Mouse (Mus musculus): ENCODE data around the gene Fut8. TPM values are rescaled to one million over a fixed set of nuclear protein-coding genes. Genes with fewer than 3 reads are reported as not detected.

Fut8 gene
- polyA plus RNA-seq, 1 experiment from 2014 or later: 64.6 TPM

- H3K9ac ChIP-seq (ENCODE audit: low read depth, low read length): no peak overlapping the region
- no peaks in the 10 kb centered on the region for H3K4me1 ChIP-seq (ENCODE audit: control insufficient read depth, insufficient read depth, low read depth, low read length)
- H3K27me3 ChIP-seq (replicated peaks; ENCODE audit: control insufficient read depth, insufficient read depth, low read length): no peaks in the 10 kb centered on the region
- no peak for ATAC-seq
- WGBS: 70% methylated on average over 4 of the region's 4 CpGs
- H3K27ac ChIP-seq (ENCODE audit: low read depth, low read length): no peak overlapping the region
- H3K36me3 ChIP-seq (ENCODE audit: control insufficient read depth, insufficient read depth, low read length): no peaks in the 10 kb centered on the region
- no peak overlapping the region for H3K4me3 ChIP-seq (ENCODE audit: low read length)
- no peaks in the 10 kb centered on the region for H3K9me3 ChIP-seq (ENCODE audit: control insufficient read depth, low read length)
- no peak overlapping the region for H3K4me2 ChIP-seq (ENCODE audit: low read length)
These were observed 54.7 kb downstream of the Fut8 start for GRCm38 (mm10) chr12:77292375-77293258.

GRCm38 (mm10) chr12:77296119-77296518 lies 58.2 kb downstream of the Fut8 start:
- Histone ChIP-seq H3K9ac (ENCODE audit: low read depth, low read length) (no peak overlapping the region), H3K27ac (ENCODE audit: low read depth, low read length) (no peak overlapping the region), H3K4me3 (ENCODE audit: low read length) (no peak overlapping the region), H3K4me2 (ENCODE audit: low read length) (no peak overlapping the region), H3K36me3 (ENCODE audit: control insufficient read depth, insufficient read depth, low read length) (no peaks in the 10 kb centered on the region), H3K4me1 (ENCODE audit: control insufficient read depth, insufficient read depth, low read depth, low read length) (no peaks in the 10 kb centered on the region), H3K9me3 (ENCODE audit: control insufficient read depth, low read length) (no peaks in the 10 kb centered on the region), H3K27me3 (replicated peaks; ENCODE audit: control insufficient read depth, insufficient read depth, low read length) (no peaks in the 10 kb centered on the region)
- no peak for ATAC-seq
- WGBS: 79% methylated on average over 1 of the region's 1 CpGs

- ATAC-seq: no peak
- WGBS: 91% methylated on average over 4 of the region's 4 CpGs
- H3K4me3 ChIP-seq (ENCODE audit: low read length): no peak overlapping the region
- no peak overlapping the region for H3K4me2 ChIP-seq (ENCODE audit: low read length)
- H3K9me3 ChIP-seq (ENCODE audit: control insufficient read depth, low read length): no peaks in the 10 kb centered on the region
- H3K36me3 ChIP-seq (ENCODE audit: control insufficient read depth, insufficient read depth, low read length): no peaks in the 10 kb centered on the region
- H3K9ac ChIP-seq (ENCODE audit: low read depth, low read length): no peak overlapping the region
- H3K4me1 ChIP-seq (ENCODE audit: control insufficient read depth, insufficient read depth, low read depth, low read length): no peaks in the 10 kb centered on the region
- no peaks in the 10 kb centered on the region for H3K27me3 ChIP-seq (replicated peaks; ENCODE audit: control insufficient read depth, insufficient read depth, low read length)
- H3K27ac ChIP-seq (ENCODE audit: low read depth, low read length): no peak overlapping the region
These were observed 59.2 kb downstream of the Fut8 start for GRCm38 (mm10) chr12:77297114-77297513.

- Histone ChIP-seq H3K4me3 (ENCODE audit: low read length) (no peak overlapping the region), H3K36me3 (ENCODE audit: control insufficient read depth, insufficient read depth, low read length) (no peaks in the 10 kb centered on the region), H3K4me1 (ENCODE audit: control insufficient read depth, insufficient read depth, low read depth, low read length) (no peaks in the 10 kb centered on the region), H3K4me2 (ENCODE audit: low read length) (no peak overlapping the region), H3K9me3 (ENCODE audit: control insufficient read depth, low read length) (no peaks in the 10 kb centered on the region), H3K9ac (ENCODE audit: low read depth, low read length) (no peak overlapping the region), H3K27me3 (replicated peaks; ENCODE audit: control insufficient read depth, insufficient read depth, low read length) (no peaks in the 10 kb centered on the region), H3K27ac (ENCODE audit: low read depth, low read length) (no peak overlapping the region)
- no peak for ATAC-seq
- 87% methylated on average over 2 of the region's 2 CpGs for WGBS
These were observed 59.9 kb downstream of the Fut8 start for GRCm38 (mm10) chr12:77297858-77298257.

- no peak overlapping the region for H3K4me2 ChIP-seq (ENCODE audit: low read length)
- H3K36me3 ChIP-seq (ENCODE audit: control insufficient read depth, insufficient read depth, low read length): no peaks in the 10 kb centered on the region
- no peaks in the 10 kb centered on the region for H3K4me1 ChIP-seq (ENCODE audit: control insufficient read depth, insufficient read depth, low read depth, low read length)
- no peaks in the 10 kb centered on the region for H3K27me3 ChIP-seq (replicated peaks; ENCODE audit: control insufficient read depth, insufficient read depth, low read length)
- H3K9me3 ChIP-seq (ENCODE audit: control insufficient read depth, low read length): no peaks in the 10 kb centered on the region
- no peak overlapping the region for H3K4me3 ChIP-seq (ENCODE audit: low read length)
- no peak for ATAC-seq
- H3K27ac ChIP-seq (ENCODE audit: low read depth, low read length): no peak overlapping the region
- WGBS: 96% methylated on average over 1 of the region's 1 CpGs
- no peak overlapping the region for H3K9ac ChIP-seq (ENCODE audit: low read depth, low read length)
These were observed 64.1 kb downstream of the Fut8 start for GRCm38 (mm10) chr12:77302011-77302410.

- no peak for ATAC-seq
- no peak overlapping the region for H3K4me2 ChIP-seq (ENCODE audit: low read length)
- no peaks in the 10 kb centered on the region for H3K36me3 ChIP-seq (ENCODE audit: control insufficient read depth, insufficient read depth, low read length)
- H3K27me3 ChIP-seq (replicated peaks; ENCODE audit: control insufficient read depth, insufficient read depth, low read length): no peaks in the 10 kb centered on the region
- H3K9me3 ChIP-seq (ENCODE audit: control insufficient read depth, low read length): no peaks in the 10 kb centered on the region
- no peak overlapping the region for H3K27ac ChIP-seq (ENCODE audit: low read depth, low read length)
- H3K4me3 ChIP-seq (ENCODE audit: low read length): no peak overlapping the region
- H3K9ac ChIP-seq (ENCODE audit: low read depth, low read length): no peak overlapping the region
- no peaks in the 10 kb centered on the region for H3K4me1 ChIP-seq (ENCODE audit: control insufficient read depth, insufficient read depth, low read depth, low read length)
These were observed 65.4 kb downstream of the Fut8 start for GRCm38 (mm10) chr12:77303367-77303766.

- Histone ChIP-seq H3K36me3 (ENCODE audit: control insufficient read depth, insufficient read depth, low read length) (no peaks in the 10 kb centered on the region), H3K9ac (ENCODE audit: low read depth, low read length) (no peak overlapping the region), H3K27me3 (replicated peaks; ENCODE audit: control insufficient read depth, insufficient read depth, low read length) (no peaks in the 10 kb centered on the region), H3K9me3 (ENCODE audit: control insufficient read depth, low read length) (no peaks in the 10 kb centered on the region), H3K4me2 (ENCODE audit: low read length) (no peak overlapping the region), H3K4me1 (ENCODE audit: control insufficient read depth, insufficient read depth, low read depth, low read length) (no peaks in the 10 kb centered on the region), H3K4me3 (ENCODE audit: low read length) (no peak overlapping the region), H3K27ac (ENCODE audit: low read depth, low read length) (no peak overlapping the region)
- ATAC-seq: no peak
- WGBS: 90% methylated on average over 3 of the region's 3 CpGs
These were observed 67.6 kb downstream of the Fut8 start for GRCm38 (mm10) chr12:77305502-77305901.

- Histone ChIP-seq H3K36me3 (ENCODE audit: control insufficient read depth, insufficient read depth, low read length) (no peaks in the 10 kb centered on the region), H3K4me2 (ENCODE audit: low read length) (no peak overlapping the region), H3K9ac (ENCODE audit: low read depth, low read length) (no peak overlapping the region), H3K4me3 (ENCODE audit: low read length) (no peak overlapping the region), H3K27ac (ENCODE audit: low read depth, low read length) (no peak overlapping the region), H3K4me1 (ENCODE audit: control insufficient read depth, insufficient read depth, low read depth, low read length) (no peaks in the 10 kb centered on the region), H3K27me3 (replicated peaks; ENCODE audit: control insufficient read depth, insufficient read depth, low read length) (no peaks in the 10 kb centered on the region), H3K9me3 (ENCODE audit: control insufficient read depth, low read length) (no peaks in the 10 kb centered on the region)
- WGBS: 89% methylated on average over 3 of the region's 3 CpGs
- no peak for ATAC-seq
These were observed 68.9 kb downstream of the Fut8 start for GRCm38 (mm10) chr12:77306759-77307314.

GRCm38 (mm10) chr12:77309507-77309906 lies 71.6 kb downstream of the Fut8 start:
- H3K9ac ChIP-seq (ENCODE audit: low read depth, low read length): no peak overlapping the region
- no peaks in the 10 kb centered on the region for H3K9me3 ChIP-seq (ENCODE audit: control insufficient read depth, low read length)
- no peak overlapping the region for H3K4me2 ChIP-seq (ENCODE audit: low read length)
- no peak for ATAC-seq
- H3K4me3 ChIP-seq (ENCODE audit: low read length): no peak overlapping the region
- no peaks in the 10 kb centered on the region for H3K36me3 ChIP-seq (ENCODE audit: control insufficient read depth, insufficient read depth, low read length)
- H3K27ac ChIP-seq (ENCODE audit: low read depth, low read length): no peak overlapping the region
- no peaks in the 10 kb centered on the region for H3K4me1 ChIP-seq (ENCODE audit: control insufficient read depth, insufficient read depth, low read depth, low read length)
- H3K27me3 ChIP-seq (replicated peaks; ENCODE audit: control insufficient read depth, insufficient read depth, low read length): no peaks in the 10 kb centered on the region
